Mouse (Mus musculus) stomach, postnatal 0 days (tissue): Measurements from ENCODE around the gene Gm27029.

Source experiments
- CTCF ChIP-seq: IDR thresholded peaks from 2 replicates; pipeline ENCODE4 v1.5.1; 2016; ENCODE audit warnings: antibody characterized with exemption, low read depth, mild to moderate bottlenecking, moderate library complexity
- EP300 ChIP-seq: optimal IDR thresholded peaks from 2 replicates; pipeline ENCODE3; 2016; ENCODE audit warnings: antibody characterized with exemption

- no peak for TF ChIP-seq CTCF
- TF ChIP-seq EP300: no peak
Measured at GRCm38 (mm10) chr11:101433396-101433795, 8.8 kb upstream of the Gm27029 start.
